Mouse (Mus musculus): ENCODE measurements around the gene Zbtb40. TPM values are rescaled to one million over a fixed set of nuclear protein-coding genes. Genes with fewer than 3 reads are reported as not detected.

Zbtb40 gene
- polyA plus RNA-seq, 1 experiment = 12.5 TPM

- no peak for DNase-seq (ENCODE audit: low read depth)
- TF ChIP-seq CTCF (IDR thresholded peaks at IDR 0.05; ENCODE audit: borderline replicate concordance, extremely low read depth, insufficient read depth, insufficient read length) (no peak), POLR2A (IDR thresholded peaks at IDR 0.05; ENCODE audit: borderline replicate concordance, extremely low read depth, insufficient read depth, insufficient read length, poor library complexity, severe bottlenecking) (no peak)
These were observed 15.3 kb downstream of the Zbtb40 start for GRCm38 (mm10) chr4:137033115-137033887.

- no peak for DNase-seq (ENCODE audit: low read depth)
- no peak for TF ChIP-seq CTCF (IDR thresholded peaks at IDR 0.05; ENCODE audit: borderline replicate concordance, extremely low read depth, insufficient read depth, insufficient read length)
- TF ChIP-seq POLR2A (IDR thresholded peaks at IDR 0.05; ENCODE audit: borderline replicate concordance, extremely low read depth, insufficient read depth, insufficient read length, poor library complexity, severe bottlenecking) = no peak
These were observed 16.1 kb downstream of the Zbtb40 start for GRCm38 (mm10) chr4:137032456-137032855.

GRCm38 (mm10) chr4:137031319-137031718 is 17.3 kb downstream of the Zbtb40 start:
- TF ChIP-seq CTCF (IDR thresholded peaks at IDR 0.05; ENCODE audit: borderline replicate concordance, extremely low read depth, insufficient read depth, insufficient read length) = no peak
- no peak for TF ChIP-seq POLR2A (IDR thresholded peaks at IDR 0.05; ENCODE audit: borderline replicate concordance, extremely low read depth, insufficient read depth, insufficient read length, poor library complexity, severe bottlenecking)
- no peak for DNase-seq (ENCODE audit: low read depth)

GRCm38 (mm10) chr4:137029348-137029747 is 19.3 kb downstream of the Zbtb40 start:
- no peak for DNase-seq (ENCODE audit: low read depth)
- TF ChIP-seq POLR2A (IDR thresholded peaks at IDR 0.05; ENCODE audit: borderline replicate concordance, extremely low read depth, insufficient read depth, insufficient read length, poor library complexity, severe bottlenecking) = no peak
- no peak for TF ChIP-seq CTCF (IDR thresholded peaks at IDR 0.05; ENCODE audit: borderline replicate concordance, extremely low read depth, insufficient read depth, insufficient read length)

- TF ChIP-seq CTCF (IDR thresholded peaks at IDR 0.05; ENCODE audit: borderline replicate concordance, extremely low read depth, insufficient read depth, insufficient read length) (no peak), POLR2A (IDR thresholded peaks at IDR 0.05; ENCODE audit: borderline replicate concordance, extremely low read depth, insufficient read depth, insufficient read length, poor library complexity, severe bottlenecking) (no peak)
- DNase-seq (ENCODE audit: low read depth) = no peak
These were observed 21.6 kb downstream of the Zbtb40 start for GRCm38 (mm10) chr4:137027051-137027450.

GRCm38 (mm10) chr4:137025570-137025969 is 23.0 kb downstream of the Zbtb40 start:
- TF ChIP-seq CTCF (IDR thresholded peaks at IDR 0.05; ENCODE audit: borderline replicate concordance, extremely low read depth, insufficient read depth, insufficient read length) (no peak), POLR2A (IDR thresholded peaks at IDR 0.05; ENCODE audit: borderline replicate concordance, extremely low read depth, insufficient read depth, insufficient read length, poor library complexity, severe bottlenecking) (no peak)
- DNase-seq (ENCODE audit: low read depth) = no peak

- TF ChIP-seq CTCF (IDR thresholded peaks at IDR 0.05; ENCODE audit: borderline replicate concordance, extremely low read depth, insufficient read depth, insufficient read length) (no peak), POLR2A (IDR thresholded peaks at IDR 0.05; ENCODE audit: borderline replicate concordance, extremely low read depth, insufficient read depth, insufficient read length, poor library complexity, severe bottlenecking) (no peak)
- no peak for DNase-seq (ENCODE audit: low read depth)
These were observed 23.5 kb downstream of the Zbtb40 start for GRCm38 (mm10) chr4:137025133-137025532.

- no peak for DNase-seq (ENCODE audit: low read depth)
- TF ChIP-seq POLR2A (IDR thresholded peaks at IDR 0.05; ENCODE audit: borderline replicate concordance, extremely low read depth, insufficient read depth, insufficient read length, poor library complexity, severe bottlenecking) (no peak), CTCF (IDR thresholded peaks at IDR 0.05; ENCODE audit: borderline replicate concordance, extremely low read depth, insufficient read depth, insufficient read length) (no peak)
These were observed 28.5 kb downstream of the Zbtb40 start for GRCm38 (mm10) chr4:137020065-137020464.

GRCm38 (mm10) chr4:137015934-137016333 is 32.7 kb downstream of the Zbtb40 start:
- TF ChIP-seq CTCF (IDR thresholded peaks at IDR 0.05; ENCODE audit: borderline replicate concordance, extremely low read depth, insufficient read depth, insufficient read length) (no peak), POLR2A (IDR thresholded peaks at IDR 0.05; ENCODE audit: borderline replicate concordance, extremely low read depth, insufficient read depth, insufficient read length, poor library complexity, severe bottlenecking) (no peak)
- peak; percentile 72 for DNase-seq (ENCODE audit: low read depth)

- DNase-seq (ENCODE audit: low read depth) = no peak
- TF ChIP-seq POLR2A (IDR thresholded peaks at IDR 0.05; ENCODE audit: borderline replicate concordance, extremely low read depth, insufficient read depth, insufficient read length, poor library complexity, severe bottlenecking) (no peak), CTCF (IDR thresholded peaks at IDR 0.05; ENCODE audit: borderline replicate concordance, extremely low read depth, insufficient read depth, insufficient read length) (no peak)
These were observed 33.1 kb downstream of the Zbtb40 start for GRCm38 (mm10) chr4:137015476-137015856.

GRCm38 (mm10) chr4:137014654-137015475 is 33.7 kb downstream of the Zbtb40 start:
- TF ChIP-seq CTCF (IDR thresholded peaks at IDR 0.05; ENCODE audit: borderline replicate concordance, extremely low read depth, insufficient read depth, insufficient read length) (no peak), POLR2A (IDR thresholded peaks at IDR 0.05; ENCODE audit: borderline replicate concordance, extremely low read depth, insufficient read depth, insufficient read length, poor library complexity, severe bottlenecking) (no peak)
- DNase-seq (ENCODE audit: low read depth) = no peak

Data from brain, embryonic 14.5 days (tissue).